Mouse (Mus musculus) ES-Bruce4 (cell line): ENCODE data around the gene Ndufs7. TPM values are rescaled to one million over a fixed set of nuclear protein-coding genes. Genes with fewer than 3 reads are reported as not detected.

Experiments
- H3K27ac ChIP-seq: 2 replicates; pipeline ENCODE4 v1.5.1; 2012; ENCODE audit warnings: low read length, inconsistent platforms; ENCODE audit not compliant: insufficient read depth
- H3K27me3 ChIP-seq: 2 replicates; pipeline ENCODE4 v1.6.1; 2012; ENCODE audit warnings: mild to moderate bottlenecking, low read length, inconsistent platforms; ENCODE audit not compliant: control insufficient read depth, poor library complexity, insufficient read depth, severe bottlenecking
- H3K36me3 ChIP-seq: 2 replicates; pipeline ENCODE4 v1.6.1; 2012; ENCODE audit warnings: inconsistent platforms, mild to moderate bottlenecking, low read length, moderate library complexity; ENCODE audit not compliant: control insufficient read depth, poor library complexity, insufficient read depth, severe bottlenecking
- H3K4me1 ChIP-seq: one replicate; pipeline ENCODE4 v1.8.1; 2011; ENCODE audit warnings: low read length; ENCODE audit not compliant: control insufficient read depth, insufficient read depth
- H3K4me3 ChIP-seq: 2 replicates; pipeline ENCODE4 v1.5.1; 2011; ENCODE audit warnings: low read depth, mild to moderate bottlenecking, low read length
- H3K9ac ChIP-seq: 2 replicates; pipeline ENCODE4 v1.6.1; 2012; ENCODE audit warnings: low read depth, mild to moderate bottlenecking, inconsistent platforms; ENCODE audit not compliant: poor library complexity, severe bottlenecking
- H3K9me3 ChIP-seq: replicated peaks from 2 replicates; pipeline ENCODE4 v1.6.1; 2012; ENCODE audit warnings: mild to moderate bottlenecking, low read length, inconsistent platforms; ENCODE audit not compliant: control insufficient read depth, poor library complexity, insufficient read depth, severe bottlenecking
- CTCF ChIP-seq: IDR thresholded peaks from one replicate; pipeline ENCODE4 v1.8.1; 2011; ENCODE audit warnings: low read depth, low read length
- EP300 ChIP-seq: IDR thresholded peaks from 2 replicates; pipeline ENCODE4 v1.6.1; 2011; ENCODE audit warnings: low read depth, low read length; ENCODE audit not compliant: insufficient read depth
- POLR2A ChIP-seq: IDR thresholded peaks from one replicate; pipeline ENCODE4 v1.8.1; 2011; ENCODE audit warnings: low read length; ENCODE audit not compliant: insufficient read depth
- polyA plus RNA-seq: library from polyadenylated mRNA; stranded (reverse); fragments of >200 nt; gene quantifications from 2 replicates; pipeline ENCODE4 v1.2.4, GENCODE M21; 2011; ENCODE audit warnings: low read depth; ENCODE audit not compliant: missing spikeins, insufficient read depth, insufficient read length

Gene Ndufs7
- polyA plus RNA-seq, 1 experiment: 63.9 TPM

DNA sequence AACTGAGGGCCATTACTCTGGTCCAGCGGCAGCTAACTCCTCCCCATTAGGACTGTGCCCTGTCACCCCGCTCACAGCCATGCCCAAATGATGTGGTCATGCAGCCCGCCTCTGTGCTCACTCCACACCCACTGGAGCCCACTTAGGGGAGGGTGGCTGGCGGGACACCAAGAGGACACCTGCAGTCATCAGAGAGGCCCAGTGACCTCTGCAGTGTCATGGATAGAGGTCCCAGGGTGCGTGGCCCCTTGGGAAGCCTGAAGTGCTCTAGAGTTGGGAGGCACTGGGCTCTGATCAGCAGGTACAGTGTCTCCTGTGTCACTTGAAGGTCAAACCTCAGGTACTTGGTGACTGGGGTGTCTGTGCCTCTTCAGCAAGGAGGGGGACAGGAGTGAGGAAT is 47.9 kb downstream of the Ndufs7 start:
- Histone ChIP-seq H3K4me1 (peaks cover 3% of the 10 kb centered on the region), H3K9ac (no peak overlapping the region), H3K27ac (no peak overlapping the region), H3K36me3 (peaks cover 25% of the 10 kb centered on the region), H3K4me3 (peak overlapping the region; percentile 9), H3K9me3 (no peaks in the 10 kb centered on the region), H3K27me3 (no peaks in the 10 kb centered on the region)
- no peak for TF ChIP-seq POLR2A

DNA sequence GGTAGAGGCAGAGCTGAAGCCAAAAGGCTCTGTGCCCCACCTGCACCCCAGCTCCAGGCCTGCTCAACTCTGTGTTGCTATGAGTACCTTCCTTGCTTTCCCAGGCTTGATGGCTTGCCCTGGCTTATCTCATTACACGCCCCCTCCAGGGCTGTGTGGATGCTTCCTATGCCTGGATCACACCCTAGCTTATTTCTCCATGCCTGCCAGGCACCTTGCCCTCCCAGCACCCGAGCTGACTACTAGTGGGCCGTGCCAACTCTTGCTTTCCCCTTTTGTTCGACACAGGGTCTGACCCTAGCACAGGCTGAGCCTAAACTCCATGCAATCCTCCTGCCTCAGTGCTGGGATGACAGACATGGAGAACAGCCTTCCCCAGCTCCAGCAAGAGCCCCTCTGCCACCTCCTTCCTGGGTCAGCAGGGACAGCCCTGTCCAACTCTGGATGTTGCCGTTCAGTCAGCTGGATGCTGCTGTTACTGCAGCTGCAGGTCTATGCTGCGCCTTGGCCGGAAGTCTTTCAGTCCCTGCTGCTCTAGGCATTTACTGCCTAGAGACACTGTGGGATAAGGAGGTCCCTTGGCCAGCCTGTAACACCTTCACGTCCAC is 48.7 kb downstream of the Ndufs7 start:
- Histone ChIP-seq H3K9ac (no peak overlapping the region), H3K4me3 (no peak overlapping the region), H3K27me3 (no peaks in the 10 kb centered on the region)

DNA sequence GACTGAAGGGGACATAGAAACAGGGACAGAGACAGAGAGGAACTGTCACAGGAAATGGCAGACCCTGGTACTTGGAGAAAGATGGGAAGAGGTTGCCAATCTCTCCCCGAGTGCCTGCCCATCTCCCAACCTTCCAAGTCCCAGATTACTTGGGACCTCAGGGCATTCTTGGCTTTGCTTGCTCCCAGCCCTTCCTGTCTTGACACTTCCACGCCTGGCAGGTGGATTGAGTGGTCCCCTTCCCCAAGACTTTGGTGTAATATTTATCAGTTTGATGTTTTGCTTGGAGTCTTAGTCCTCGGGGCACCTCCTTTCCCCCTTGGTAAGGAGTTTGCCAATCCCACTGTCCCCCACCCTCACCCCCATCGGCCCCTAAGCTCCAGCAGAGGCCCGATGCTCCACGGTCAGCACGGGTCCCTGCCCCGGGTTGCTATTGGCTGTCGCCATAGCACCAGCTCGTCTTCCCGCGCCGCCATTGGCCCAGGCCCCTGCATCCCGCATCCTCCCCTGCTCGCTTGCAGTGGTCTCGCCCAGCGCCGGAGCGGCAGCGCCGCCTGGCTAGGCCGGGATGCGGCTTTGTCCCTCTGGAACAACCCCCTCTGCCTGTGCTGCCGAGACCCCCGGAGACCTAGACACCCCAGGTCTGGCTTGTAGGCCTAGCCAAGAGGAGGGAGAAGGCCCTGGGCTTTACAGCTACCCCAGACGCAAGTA is 49.8 kb downstream of the Ndufs7 start:
- no peaks in the 10 kb centered on the region for H3K9me3 ChIP-seq
- peak overlapping the region; percentile 49 for H3K4me3 ChIP-seq
- H3K9ac ChIP-seq: no peak overlapping the region
- no peaks in the 10 kb centered on the region for H3K27me3 ChIP-seq
- H3K36me3 ChIP-seq: peaks cover 13% of the 10 kb centered on the region
- H3K27ac ChIP-seq: no peak overlapping the region
- peaks cover 3% of the 10 kb centered on the region for H3K4me1 ChIP-seq
- TF ChIP-seq POLR2A: no peak
- TF ChIP-seq CTCF: no peak
- TF ChIP-seq EP300: no peak

More for the DNA sequence above, 48.7 kb downstream of the Ndufs7 start:
- TF ChIP-seq EP300: no peak
- TF ChIP-seq CTCF: no peak
- no peak for TF ChIP-seq POLR2A
- Histone ChIP-seq H3K36me3 (peaks cover 24% of the 10 kb centered on the region), H3K27ac (no peak overlapping the region), H3K4me1 (peaks cover 3% of the 10 kb centered on the region), H3K9me3 (no peaks in the 10 kb centered on the region)

DNA sequence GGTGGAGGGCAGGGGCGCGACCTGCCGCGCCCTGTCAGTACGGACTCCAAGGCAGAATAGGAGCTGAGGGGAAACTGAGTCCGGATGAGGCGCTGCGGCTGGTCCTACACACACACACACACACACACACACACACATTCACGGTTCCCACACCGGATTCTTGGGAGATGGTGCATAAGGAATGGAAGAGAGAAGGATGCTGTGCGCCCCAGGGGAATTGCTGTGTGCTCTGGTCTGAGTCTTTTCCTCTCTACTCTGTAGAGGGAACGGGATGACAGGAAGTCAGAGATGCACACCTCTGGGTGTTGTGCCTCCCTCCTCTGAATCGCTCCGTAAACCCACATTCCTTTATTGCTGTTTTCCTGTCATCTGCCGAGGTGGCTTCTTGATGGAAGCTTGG is 50.4 kb downstream of the Ndufs7 start:
- no peak overlapping the region for H3K9ac ChIP-seq
- H3K4me3 ChIP-seq: peak overlapping the region; percentile 49
- no peaks in the 10 kb centered on the region for H3K9me3 ChIP-seq
- H3K27ac ChIP-seq: no peak overlapping the region
- no peak for TF ChIP-seq CTCF
- no peak for TF ChIP-seq POLR2A
- TF ChIP-seq EP300: no peak
- peaks cover 3% of the 10 kb centered on the region for H3K4me1 ChIP-seq
- no peaks in the 10 kb centered on the region for H3K27me3 ChIP-seq
- H3K36me3 ChIP-seq: peaks cover 8% of the 10 kb centered on the region

DNA sequence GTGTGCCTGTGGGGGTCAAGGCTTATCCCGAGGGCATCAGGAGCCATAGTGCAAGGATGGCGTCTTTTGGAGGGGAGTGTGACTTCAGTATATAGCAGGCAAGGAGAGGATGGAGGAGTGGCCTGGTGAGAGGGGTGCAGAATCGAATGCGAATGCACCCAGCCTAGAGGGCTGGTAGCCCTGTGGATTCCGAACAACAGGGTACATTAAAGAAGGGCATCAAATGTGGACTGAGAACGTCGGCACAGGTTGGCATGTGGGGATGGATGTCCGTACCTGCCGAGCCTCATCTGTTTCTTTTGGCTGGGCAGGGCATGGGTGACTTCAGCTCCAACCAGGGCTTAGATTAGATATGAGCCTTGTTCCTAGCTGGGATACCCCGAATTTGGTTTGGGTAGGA is 50.9 kb downstream of the Ndufs7 start:
- Histone ChIP-seq H3K36me3 (peaks cover 2% of the 10 kb centered on the region), H3K4me1 (peaks cover 3% of the 10 kb centered on the region), H3K4me3 (no peak overlapping the region), H3K27ac (no peak overlapping the region), H3K27me3 (no peaks in the 10 kb centered on the region), H3K9me3 (no peaks in the 10 kb centered on the region), H3K9ac (no peak overlapping the region)
- TF ChIP-seq POLR2A (no peak), EP300 (no peak), CTCF (no peak)

DNA sequence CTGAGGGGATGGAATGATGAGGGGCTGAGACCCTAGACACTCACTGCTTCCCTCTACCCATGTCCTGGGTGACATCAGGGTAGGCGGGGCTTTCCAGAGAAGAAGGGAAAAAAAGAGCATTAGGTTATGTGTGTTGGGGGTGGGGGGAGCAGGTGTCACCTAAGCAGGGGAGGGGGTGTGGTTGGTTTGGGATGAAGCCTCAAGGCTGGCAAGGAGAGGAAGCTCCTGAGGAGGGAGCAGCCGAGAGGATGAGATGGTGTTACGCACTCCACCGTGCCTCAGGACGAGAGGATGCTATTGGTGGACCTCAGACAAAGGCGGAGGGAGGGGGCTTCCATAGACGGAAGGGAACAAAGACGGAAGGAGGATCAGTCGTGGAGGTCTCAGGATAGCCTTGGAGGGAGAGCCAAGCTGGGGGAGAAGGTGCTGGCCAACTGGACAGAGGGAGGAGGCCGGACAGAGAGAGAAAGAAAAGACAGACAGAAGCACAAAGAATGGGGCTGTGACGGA is 51.8 kb downstream of the Ndufs7 start:
- TF ChIP-seq CTCF (no peak), POLR2A (no peak), EP300 (no peak)
- Histone ChIP-seq H3K9ac (no peak overlapping the region), H3K27me3 (no peaks in the 10 kb centered on the region), H3K27ac (no peak overlapping the region), H3K36me3 (no peaks in the 10 kb centered on the region), H3K9me3 (no peaks in the 10 kb centered on the region), H3K4me3 (no peak overlapping the region), H3K4me1 (peaks cover 2% of the 10 kb centered on the region)
